Mouse (Mus musculus) intestine, embryonic 16.5 days (tissue): ENCODE results near the gene Mib2. TPM values are rescaled to one million over a fixed set of nuclear protein-coding genes. Genes with fewer than 3 reads are reported as not detected.

Source experiments
- ATAC-seq: fragments of 200-750 bp; cut with Nextera tagmentation; 2 replicates; pipeline ENCODE4 v1.8.0; 2017; ENCODE audit warnings: moderate TSS enrichment, moderate library complexity
- H3K27ac ChIP-seq: fragments of 300-500 bp; sonication (generic); 2 replicates; pipeline ENCODE4 v1.5.1; 2014; ENCODE audit warnings: mild to moderate bottlenecking, low read length
- H3K27me3 ChIP-seq: fragments of 300-500 bp; sonication (generic); replicated peaks from 2 replicates; pipeline ENCODE4 v1.6.1; 2014; ENCODE audit warnings: low read length, control low read depth, mixed read lengths; ENCODE audit not compliant: control insufficient read depth, insufficient read depth
- H3K36me3 ChIP-seq: fragments of 300-500 bp; sonication (generic); 2 replicates; pipeline ENCODE4 v1.6.1; 2014; ENCODE audit warnings: low read length, control low read depth; ENCODE audit not compliant: control insufficient read depth, insufficient read depth
- H3K4me1 ChIP-seq: fragments of 300-500 bp; sonication (generic); 2 replicates; pipeline ENCODE4 v1.6.1; 2014; ENCODE audit warnings: low read length, control low read depth, mixed read lengths; ENCODE audit not compliant: control insufficient read depth, insufficient read depth
- H3K4me2 ChIP-seq: fragments of 300-500 bp; sonication (generic); 2 replicates; pipeline ENCODE4 v1.6.1; 2014; ENCODE audit warnings: low read depth, low read length, control low read depth
- H3K4me3 ChIP-seq: fragments of 300-500 bp; sonication (generic); 2 replicates; pipeline ENCODE4 v1.5.1; 2014; ENCODE audit warnings: mild to moderate bottlenecking, low read length
- H3K9ac ChIP-seq: fragments of 300-500 bp; sonication (generic); 2 replicates; pipeline ENCODE4 v1.6.1; 2014; ENCODE audit warnings: low read depth, low read length
- H3K9me3 ChIP-seq: fragments of 300-500 bp; sonication (generic); 2 replicates; pipeline ENCODE4 v1.6.1; 2016; ENCODE audit warnings: low read length, control low read depth; ENCODE audit not compliant: control insufficient read depth
- WGBS: fragments of 180-500 bp; shearing (Covaris S2); extraction: QIAGEN DNeasy Blood & Tissue Kit; methylation state at CpG from one replicate; pipeline ENCODE4 v1.1.7; 2014; 5-methylcytosine and 5-hydroxymethylcytosine counted together
- polyA plus RNA-seq: library from polyadenylated mRNA; unstranded; fragments of >200 nt; fragmentation: Nextera tagmentation; extraction: Ambion mirVana; gene quantifications from 2 replicates; pipeline ENCODE4 v1.2.1, GENCODE M21; 2015

Mib2 gene
- polyA plus RNA-seq, 1 experiment from 2014 or later, result 18.6 TPM

- peak overlapping the region; percentile 69 for H3K27ac ChIP-seq
- H3K9me3 ChIP-seq, result no peaks in the 10 kb centered on the region
- no peak overlapping the region for H3K4me3 ChIP-seq
- H3K27me3 ChIP-seq, result no peaks in the 10 kb centered on the region
- ATAC-seq, result peak; percentile 99
- H3K4me1 ChIP-seq, result no peaks in the 10 kb centered on the region
- no peak overlapping the region for H3K9ac ChIP-seq
- H3K36me3 ChIP-seq, result peaks cover 7% of the 10 kb centered on the region; the same call in 1 of the 2 replicates
- H3K4me2 ChIP-seq, result no peak overlapping the region
These were observed 33.1 kb downstream of the Mib2 start for GRCm38 (mm10) chr4:155635766-155636499.

- no peak for ATAC-seq
These were observed 38.7 kb downstream of the Mib2 start for GRCm38 (mm10) chr4:155630267-155630666.

GRCm38 (mm10) chr4:155624338-155625291 lies 44.4 kb downstream of the Mib2 start, which contains the start of gene Cdk11b:
Gene Cdk11b (plus strand): TSS chr4:155624854.
- Histone ChIP-seq H3K27ac (peak within 1 kb of the TSS; percentile 94), H3K4me1 (peaks cover 6% of the 10 kb centered on the region), H3K36me3 (0 out of 2 replicates have a peak, but pooled peaks cover 3% of the 10 kb centered on the region), H3K4me3 (peak within 1 kb of the TSS; percentile 98), H3K9me3 (no peaks in the 10 kb centered on the region), H3K4me2 (peak within 1 kb of the TSS; percentile 83), H3K27me3 (no peaks in the 10 kb centered on the region), H3K9ac (peak within 1 kb of the TSS; percentile 90)
- ATAC-seq, result peak; percentile 100
- WGBS, result under 1% methylated on average over 84 of the region's 84 CpGs

More at GRCm38 (mm10) chr4:155630267-155630666, 38.7 kb downstream of the Mib2 start:
- Histone ChIP-seq H3K36me3 (peaks cover 11% of the 10 kb centered on the region; the same call in 1 of the 2 replicates), H3K9ac (no peak overlapping the region), H3K4me3 (no peak overlapping the region), H3K4me1 (peaks cover 1% of the 10 kb centered on the region; the same call in 1 of the 2 replicates), H3K9me3 (no peaks in the 10 kb centered on the region), H3K4me2 (no peak overlapping the region), H3K27me3 (no peaks in the 10 kb centered on the region), H3K27ac (no peak overlapping the region)
- WGBS, result 88% methylated on average over 6 of the region's 6 CpGs

GRCm38 (mm10) chr4:155618321-155618720 lies 50.7 kb downstream of the Mib2 start:
- Histone ChIP-seq H3K9ac (no peak overlapping the region), H3K36me3 (peaks cover 11% of the 10 kb centered on the region; the same call in 1 of the 2 replicates), H3K9me3 (no peaks in the 10 kb centered on the region), H3K27me3 (no peaks in the 10 kb centered on the region), H3K4me3 (no peak overlapping the region), H3K4me1 (no peaks in the 10 kb centered on the region), H3K27ac (no peak overlapping the region), H3K4me2 (no peak overlapping the region)
- WGBS, result 93% methylated on average over 5 of the region's 5 CpGs
- no peak for ATAC-seq

- H3K4me2 ChIP-seq, result no peak overlapping the region
- no peaks in the 10 kb centered on the region for H3K9me3 ChIP-seq
- no peaks in the 10 kb centered on the region for H3K4me1 ChIP-seq
- H3K9ac ChIP-seq, result no peak overlapping the region
- H3K36me3 ChIP-seq, result peaks cover 9% of the 10 kb centered on the region
- no peak for ATAC-seq
- H3K27ac ChIP-seq, result no peak overlapping the region
- whole genome bisulfite sequencing, result 91% methylated on average over 3 of the region's 3 CpGs
- H3K27me3 ChIP-seq, result no peaks in the 10 kb centered on the region
- no peak overlapping the region for H3K4me3 ChIP-seq
These were observed 55.7 kb downstream of the Mib2 start for GRCm38 (mm10) chr4:155613264-155613663.

GRCm38 (mm10) chr4:155611860-155612259 lies 57.1 kb downstream of the Mib2 start:
- Histone ChIP-seq H3K9me3 (no peaks in the 10 kb centered on the region), H3K27me3 (no peaks in the 10 kb centered on the region), H3K4me1 (no peaks in the 10 kb centered on the region), H3K36me3 (no peaks in the 10 kb centered on the region; the same call in 1 of the 2 replicates), H3K27ac (peak overlapping the region; percentile 55; the same call in 1 of the 2 replicates), H3K4me3 (no peak overlapping the region), H3K4me2 (no peak overlapping the region), H3K9ac (no peak overlapping the region)
- ATAC-seq, result peak; percentile 86
- whole genome bisulfite sequencing, result 82% methylated on average over 3 of the region's 3 CpGs

- 66% methylated on average over 2 of the region's 2 CpGs for WGBS
- Histone ChIP-seq H3K4me1 (peaks cover 9% of the 10 kb centered on the region), H3K27ac (no peak overlapping the region), H3K36me3 (no peaks in the 10 kb centered on the region; the same call in 1 of the 2 replicates), H3K9me3 (no peaks in the 10 kb centered on the region), H3K27me3 (no peaks in the 10 kb centered on the region), H3K4me3 (no peak overlapping the region), H3K9ac (no peak overlapping the region), H3K4me2 (no peak overlapping the region)
- no peak for ATAC-seq
These were observed 62.2 kb downstream of the Mib2 start for GRCm38 (mm10) chr4:155606825-155607224.

GRCm38 (mm10) chr4:155605132-155605531 lies 63.9 kb downstream of the Mib2 start:
- Histone ChIP-seq H3K36me3 (no peaks in the 10 kb centered on the region; the same call in 1 of the 2 replicates), H3K27ac (no peak overlapping the region), H3K27me3 (no peaks in the 10 kb centered on the region), H3K4me3 (no peak overlapping the region), H3K9ac (no peak overlapping the region), H3K4me1 (peaks cover 9% of the 10 kb centered on the region), H3K4me2 (no peak overlapping the region), H3K9me3 (no peaks in the 10 kb centered on the region)
- WGBS, result 78% methylated on average over 4 of the region's 4 CpGs
- no peak for ATAC-seq
